Mouse (Mus musculus) fat pad, adult 2 months (tissue): ENCODE results near the gene Nmbr.

Experiments used
- DNase-seq: peaks from one replicate; pipeline ENCODE4 v3.0.0-alpha.2; 2011; ENCODE audit warnings: low read depth, low spot score; ENCODE audit errors: extremely low read depth

Gene Nmbr

DNA sequence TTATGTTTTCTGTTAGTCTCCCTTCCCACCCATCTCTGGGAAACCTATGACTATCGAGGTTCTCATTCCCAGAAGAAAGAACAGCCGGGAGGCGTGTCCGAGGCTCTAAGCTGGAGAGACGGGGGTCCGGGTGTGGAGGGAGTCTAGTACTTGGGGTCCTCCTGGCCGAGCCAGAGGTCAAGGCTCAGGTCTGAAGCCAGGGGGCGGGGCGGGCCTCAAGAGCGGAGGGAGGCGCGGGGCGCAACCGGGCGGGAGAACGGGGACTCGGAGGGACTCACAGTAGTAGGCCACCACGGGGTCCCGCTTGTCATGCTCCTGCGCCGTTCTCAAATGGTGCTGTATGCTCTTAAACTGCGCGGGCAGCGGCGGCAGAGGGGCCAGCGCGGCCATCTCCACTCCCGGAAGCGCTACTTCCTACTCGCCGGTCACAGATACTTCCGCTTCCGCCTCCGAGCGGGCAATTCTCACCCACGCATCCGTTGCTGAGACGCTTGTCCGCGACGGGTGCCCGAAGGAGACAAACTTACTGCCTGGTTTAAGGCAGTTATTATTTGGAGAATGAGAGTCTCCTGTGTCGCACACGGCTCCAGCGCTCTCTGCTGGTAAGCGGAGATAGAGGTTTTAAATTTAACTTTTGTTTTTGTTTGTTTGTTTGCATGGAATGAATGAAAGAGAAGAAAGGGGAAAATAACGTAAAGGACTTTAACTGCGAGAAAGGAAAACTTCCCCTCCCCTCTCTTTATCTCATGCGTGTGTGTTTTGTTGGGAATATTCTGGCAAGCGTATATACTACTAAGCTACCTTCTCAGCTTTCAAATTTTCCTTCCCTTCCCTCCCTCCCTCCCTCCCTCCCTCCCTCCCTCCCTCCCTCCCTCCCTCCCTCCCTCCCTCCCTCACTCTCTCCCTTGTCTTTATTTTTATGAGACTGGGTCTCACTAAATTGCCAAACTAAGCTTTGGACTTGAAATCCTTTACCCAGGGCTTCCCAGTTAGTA is at the start of gene Nmbr, which contains the start of gene Vta1:
Gene Nmbr, plus strand, starts transcription at position 520 of the 995 bp plus-strand sequence.
Gene Vta1, minus strand, starts transcription at position 489 of the 995 bp plus-strand sequence.
- DNase-seq: peak; percentile 69

DNA sequence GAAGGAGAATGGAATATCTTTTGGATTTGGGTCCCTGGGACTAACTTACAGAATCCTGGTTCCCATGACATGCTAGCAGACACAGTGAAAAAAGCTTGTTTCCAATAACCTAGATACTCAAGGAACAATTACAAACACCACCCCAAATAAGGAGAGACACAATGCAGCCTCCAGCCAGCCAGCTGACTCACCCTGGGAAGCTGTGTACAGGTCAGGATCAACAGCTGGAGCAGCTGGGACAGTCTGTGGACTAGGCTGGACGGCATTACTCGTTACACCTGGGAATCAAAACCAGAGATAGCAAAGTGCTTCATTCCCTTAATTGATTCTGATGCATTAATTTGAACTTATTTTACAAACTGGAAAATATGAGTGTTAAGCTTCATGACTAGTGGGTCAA is 44.5 kb upstream of the Nmbr start:
- DNase-seq: no peak

DNA sequence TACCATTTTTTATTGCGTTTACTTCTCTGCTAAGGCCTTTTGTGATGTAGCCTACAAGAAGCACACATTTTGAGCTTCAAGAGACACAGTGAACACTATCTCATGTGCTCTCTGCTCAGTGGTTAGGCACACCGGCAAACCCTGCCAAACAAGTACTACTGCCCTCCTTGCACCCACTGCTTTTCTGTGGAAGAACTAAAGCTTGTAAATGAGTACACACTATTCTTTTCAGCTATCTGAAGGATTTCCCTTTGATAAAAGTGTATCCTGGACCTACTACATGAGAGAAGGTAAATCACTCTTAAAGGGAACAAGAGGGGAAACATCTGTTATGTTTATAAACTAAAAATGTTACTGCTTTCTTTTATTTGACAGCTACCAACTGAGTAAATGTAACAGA is 39.2 kb upstream of the Nmbr start:
- no peak for DNase-seq

DNA sequence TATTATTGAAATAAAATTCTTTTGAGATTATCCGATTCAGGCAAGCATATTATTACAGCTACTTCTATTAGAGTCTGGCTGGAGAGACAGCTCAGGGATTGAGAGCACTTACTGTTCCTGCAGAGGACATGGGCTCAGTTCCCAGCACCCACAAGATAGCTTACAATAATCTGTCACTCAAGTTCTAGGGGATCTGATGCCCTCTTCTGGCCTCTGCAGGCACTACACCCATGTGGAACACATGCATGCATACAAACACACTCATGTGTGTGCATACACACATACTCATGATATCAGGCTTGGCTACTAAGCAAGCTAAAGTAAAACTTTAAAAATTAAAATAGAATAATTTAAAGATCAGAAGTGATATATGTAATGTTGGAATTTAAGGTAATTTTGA is 19.7 kb upstream of the Nmbr start:
- no peak for DNase-seq

DNA sequence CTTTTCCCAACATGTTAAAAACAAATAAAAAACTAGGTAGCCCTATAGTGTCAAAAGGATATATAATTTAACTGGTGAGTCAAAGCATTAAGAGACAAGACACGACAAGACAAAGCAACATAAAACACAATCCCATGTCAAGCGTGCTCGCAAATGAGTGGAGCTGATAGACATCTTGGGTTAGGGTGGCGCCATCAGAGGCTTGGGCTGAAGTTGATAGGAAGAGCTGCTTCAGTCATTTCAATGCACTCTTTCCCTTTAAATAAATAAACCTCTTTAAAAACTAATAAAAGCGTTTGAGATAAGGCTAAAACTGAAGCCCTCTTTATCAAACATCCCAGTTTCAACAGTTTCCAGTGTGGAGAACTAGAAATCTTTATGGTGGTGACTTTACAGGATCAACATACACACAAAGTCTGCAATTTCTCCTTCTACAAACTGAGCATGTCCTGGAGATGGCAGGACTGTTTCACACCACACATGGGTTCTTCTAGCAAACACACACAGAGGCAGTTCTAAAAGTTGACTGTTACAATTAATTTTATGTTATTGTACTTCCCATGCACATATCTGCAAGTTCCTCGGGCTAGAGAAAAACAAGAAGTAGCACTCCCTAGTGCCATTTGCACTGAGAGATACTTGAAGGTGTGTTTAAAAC is 16.5 kb upstream of the Nmbr start:
- DNase-seq: no peak

DNA sequence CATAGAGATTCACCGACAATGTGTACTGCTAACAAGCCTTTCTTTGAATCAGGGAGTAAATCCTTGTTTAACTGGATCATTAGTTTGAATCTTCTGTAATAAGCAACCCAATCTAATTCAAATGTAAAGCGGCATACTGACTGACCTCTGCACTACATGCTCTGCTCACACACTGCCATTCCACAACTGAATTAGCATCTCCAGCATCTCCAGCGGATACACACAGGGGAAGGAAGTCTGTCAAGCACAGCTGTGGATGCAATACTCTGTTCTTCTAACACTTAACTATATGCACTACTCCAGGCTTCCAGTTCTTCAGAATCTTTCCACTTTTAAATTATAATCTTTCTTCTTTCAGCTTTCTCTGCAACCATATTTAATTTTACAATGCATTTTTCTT is 15.0 kb upstream of the Nmbr start:
- DNase-seq: no peak

DNA sequence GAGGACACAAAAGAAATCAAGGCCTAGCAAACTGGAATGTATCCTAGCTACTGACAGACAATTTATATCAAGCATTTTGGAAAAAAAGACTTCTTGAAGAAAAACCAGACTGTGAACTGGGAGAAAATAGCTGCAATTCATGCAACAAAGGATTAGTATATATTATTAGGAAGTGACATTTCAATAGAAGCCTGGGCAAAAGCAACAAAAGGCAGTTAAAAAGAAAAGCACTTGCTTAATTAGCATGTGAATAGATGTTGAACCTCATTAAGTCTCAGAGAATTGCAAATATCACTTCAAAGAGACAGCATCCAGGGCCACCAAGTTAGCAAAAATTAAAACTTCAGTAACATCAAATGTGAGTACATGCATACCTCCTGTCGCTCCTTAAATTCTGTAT is 2.2 kb upstream of the Nmbr start:
- no peak for DNase-seq

DNA sequence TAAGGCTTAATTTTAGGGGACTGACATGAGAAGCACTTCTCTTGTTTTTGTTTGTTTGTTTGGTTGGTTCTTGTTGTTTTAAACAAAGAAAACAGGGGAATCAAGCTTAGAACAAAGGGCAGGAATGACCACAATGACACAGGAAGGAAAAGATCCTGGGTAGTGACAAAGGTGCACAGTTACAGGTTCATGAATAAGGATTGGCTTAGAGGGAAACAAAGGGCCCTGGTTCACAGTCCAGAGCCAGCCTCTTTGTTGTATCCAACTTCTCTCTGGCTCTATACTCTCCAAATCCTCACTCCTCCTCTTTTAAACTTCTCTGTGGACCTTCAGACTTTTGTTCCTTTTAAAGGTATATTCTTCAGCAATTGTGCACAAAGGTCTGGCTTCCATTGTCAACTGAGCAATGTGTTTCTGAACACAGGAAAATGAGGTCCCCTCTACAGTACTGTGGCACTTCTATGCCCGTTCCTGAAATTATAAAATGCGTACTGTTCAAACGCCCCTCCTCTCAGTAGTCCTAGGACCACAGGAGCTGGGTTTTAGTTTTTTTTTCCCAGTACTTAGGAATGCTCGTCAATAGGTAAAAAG is 1.5 kb upstream of the Nmbr start:
- no peak for DNase-seq

DNA sequence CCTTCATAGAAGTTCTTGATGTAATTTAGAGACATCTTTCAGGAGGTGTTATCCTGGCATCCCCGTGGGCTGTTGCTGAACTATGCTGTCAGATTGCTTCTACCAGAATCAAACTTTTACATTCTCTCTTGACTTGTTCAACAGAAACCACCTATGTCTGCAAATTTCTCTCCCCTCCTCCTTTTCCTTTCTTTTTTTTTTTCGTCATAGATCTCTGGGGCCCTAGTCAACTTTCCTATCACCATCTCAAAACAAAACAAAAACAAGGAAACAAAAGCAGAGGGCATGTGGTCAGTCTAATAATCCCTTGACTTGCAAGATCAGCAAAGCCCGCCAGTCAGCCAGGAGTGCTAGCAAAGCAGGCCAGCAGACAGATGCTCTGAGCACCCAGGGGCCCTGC is 12.7 kb downstream of the Nmbr start, which contains the start of gene Gje1:
Gene Gje1, minus strand, starts transcription at position 101 of the 400 bp plus-strand sequence.
- DNase-seq: no peak

DNA sequence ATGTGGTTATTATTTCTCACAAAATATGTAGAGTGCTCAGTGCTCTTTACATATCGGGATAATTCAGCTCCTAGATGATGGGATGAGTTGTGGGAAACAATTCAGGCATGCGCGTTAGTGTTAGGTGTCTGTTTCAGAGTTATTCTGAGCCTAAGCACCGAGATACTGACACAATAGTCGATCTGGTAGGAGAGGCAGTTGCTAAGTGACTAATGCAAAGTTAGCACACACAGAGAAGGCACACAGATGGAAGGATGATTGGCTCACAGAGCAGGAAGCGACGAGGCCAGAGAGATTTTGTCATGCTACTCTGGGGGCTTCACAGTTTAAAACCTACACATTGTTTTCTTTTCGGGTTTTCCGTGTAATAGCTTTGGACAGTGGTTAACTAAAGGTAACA is 20.3 kb downstream of the Nmbr start:
- no peak for DNase-seq

DNA sequence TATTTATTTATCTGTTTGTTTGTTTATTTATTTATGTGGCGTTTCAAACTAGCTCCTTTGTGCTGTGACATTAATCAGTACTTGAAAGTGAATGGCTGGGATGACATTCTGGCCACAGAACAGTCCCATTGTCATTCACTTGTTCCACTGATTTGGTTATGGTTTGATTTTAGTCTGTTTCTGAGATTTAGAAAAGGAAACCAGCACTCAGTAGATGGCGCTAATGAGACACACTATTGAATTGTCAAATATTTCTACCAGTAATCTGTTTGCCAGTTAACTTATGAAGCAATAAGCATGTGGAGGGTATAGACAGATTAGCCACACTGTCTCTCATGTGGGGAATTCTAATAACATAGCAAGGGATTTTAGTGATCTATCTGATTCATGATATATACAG is 28.9 kb downstream of the Nmbr start:
- no peak for DNase-seq

DNA sequence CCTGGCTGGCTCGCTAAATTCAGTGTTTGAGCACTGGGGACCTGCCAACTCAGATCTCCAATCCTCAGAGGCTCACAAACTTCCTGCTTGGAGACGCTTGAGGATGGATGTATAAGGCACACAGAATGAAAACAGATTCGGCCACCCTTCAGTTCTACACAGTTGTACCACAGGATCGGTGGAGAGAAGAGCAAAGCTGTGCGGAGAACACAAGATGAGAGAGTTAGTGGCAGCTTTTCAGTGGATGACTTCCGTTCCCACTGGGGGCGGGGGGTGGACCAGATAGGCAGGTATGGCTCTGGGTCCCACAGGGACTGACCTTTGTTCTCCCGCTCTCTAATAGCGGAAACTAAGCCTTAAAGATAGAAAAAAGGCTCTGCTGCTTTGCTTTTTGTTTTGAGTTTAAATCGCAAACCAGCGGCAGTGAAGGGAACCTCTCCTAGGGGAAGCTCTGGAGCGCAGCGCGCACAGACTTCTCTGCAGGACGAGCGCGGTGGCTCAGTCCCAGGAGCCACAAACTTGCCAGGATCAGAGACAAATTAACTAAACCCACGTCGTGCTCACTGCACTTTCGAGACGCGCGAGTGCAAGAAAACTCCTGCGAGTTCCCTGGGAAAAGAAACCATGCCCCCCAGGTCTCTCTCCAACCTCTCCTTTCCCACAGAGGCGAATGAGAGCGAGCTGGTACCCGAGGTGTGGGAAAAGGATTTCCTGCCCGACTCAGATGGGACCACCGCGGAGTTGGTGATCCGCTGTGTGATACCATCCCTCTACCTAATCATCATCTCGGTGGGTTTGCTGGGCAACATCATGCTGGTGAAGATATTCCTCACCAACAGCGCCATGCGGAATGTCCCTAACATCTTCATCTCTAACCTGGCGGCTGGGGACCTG is 54.5 kb downstream of the Nmbr start:
- DNase-seq: no peak

DNA sequence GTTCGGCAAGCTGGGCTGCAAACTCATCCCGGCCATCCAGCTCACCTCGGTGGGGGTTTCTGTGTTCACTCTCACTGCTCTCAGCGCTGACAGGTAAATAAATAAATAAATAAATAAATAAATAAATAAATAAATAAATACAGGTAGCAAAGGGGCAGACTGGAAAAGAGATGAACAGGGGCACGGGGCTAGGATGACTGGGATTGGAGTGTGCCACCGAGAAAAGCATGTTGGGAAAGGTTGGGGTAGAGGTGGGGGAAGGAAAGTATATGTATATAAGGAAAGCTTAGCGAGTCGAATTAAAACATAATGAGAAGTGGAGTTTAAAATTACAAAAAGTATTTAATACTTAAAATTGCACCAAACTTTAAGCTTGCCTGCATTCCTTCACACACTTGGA is 55.2 kb downstream of the Nmbr start:
- DNase-seq: no peak

DNA sequence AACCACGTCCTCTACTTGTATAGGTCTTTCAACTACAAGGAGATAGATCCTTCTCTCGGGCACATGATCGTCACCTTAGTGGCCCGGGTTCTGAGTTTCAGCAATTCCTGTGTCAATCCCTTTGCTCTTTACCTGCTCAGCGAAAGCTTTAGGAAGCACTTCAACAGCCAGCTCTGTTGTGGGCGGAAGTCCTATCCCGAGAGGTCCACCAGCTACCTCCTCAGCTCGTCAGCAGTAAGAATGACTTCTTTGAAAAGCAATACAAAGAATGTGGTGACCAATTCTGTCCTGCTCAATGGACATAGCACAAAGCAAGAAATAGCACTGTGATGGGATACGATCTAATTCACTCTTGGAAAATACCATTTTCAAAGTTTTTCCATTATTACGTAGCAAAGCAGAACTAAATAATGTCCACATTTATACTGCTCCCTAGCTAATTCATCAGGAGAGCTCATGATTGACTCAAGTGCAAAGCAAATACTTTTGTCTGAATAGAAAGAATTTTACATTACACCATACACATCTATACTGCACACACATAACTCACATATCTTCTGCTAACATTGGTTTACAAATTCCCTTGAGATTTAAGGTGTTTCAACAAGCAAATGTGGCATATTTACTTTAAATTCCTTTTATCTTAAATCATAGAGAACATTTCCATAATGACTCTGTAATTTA is 65.0 kb downstream of the Nmbr start:
- DNase-seq: no peak

DNA sequence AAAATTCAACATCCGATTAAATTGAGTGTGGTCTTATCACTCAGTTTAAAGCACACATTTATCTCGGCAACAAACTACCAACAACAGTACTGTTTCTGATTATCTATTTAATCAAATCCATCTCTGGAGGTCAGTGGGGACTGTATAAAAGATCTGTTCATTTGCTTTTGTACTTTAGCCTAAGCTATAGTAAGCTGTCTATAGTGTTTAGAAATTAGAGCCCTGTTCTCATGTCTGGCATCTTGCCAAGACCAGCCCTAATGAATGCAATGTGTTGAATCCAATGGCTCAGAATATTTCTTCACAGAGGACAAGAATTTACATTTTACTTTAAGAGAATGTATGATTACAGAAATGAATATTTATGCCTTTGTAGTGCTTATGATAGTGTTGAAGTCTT is 69.1 kb downstream of the Nmbr start:
- no peak for DNase-seq

DNA sequence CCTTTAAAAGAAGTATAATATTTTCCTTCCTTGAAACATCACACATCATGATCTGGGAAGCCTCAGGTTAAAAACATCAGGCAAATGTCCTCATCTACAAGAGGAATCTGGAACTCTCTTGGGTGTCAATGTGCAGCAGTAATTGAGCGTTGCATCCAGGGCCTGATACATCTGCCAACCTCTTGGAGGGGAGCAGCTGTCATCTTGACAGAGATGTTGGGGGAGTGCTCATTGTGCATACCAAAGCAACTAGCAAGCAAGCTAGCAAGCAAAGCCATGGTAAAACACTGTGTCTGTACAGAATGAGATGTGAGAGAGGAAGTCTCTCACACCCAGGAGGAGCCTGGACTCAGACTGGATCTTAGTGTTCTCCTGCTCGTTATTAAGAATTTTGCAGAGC is 84.6 kb downstream of the Nmbr start:
- no peak for DNase-seq

DNA sequence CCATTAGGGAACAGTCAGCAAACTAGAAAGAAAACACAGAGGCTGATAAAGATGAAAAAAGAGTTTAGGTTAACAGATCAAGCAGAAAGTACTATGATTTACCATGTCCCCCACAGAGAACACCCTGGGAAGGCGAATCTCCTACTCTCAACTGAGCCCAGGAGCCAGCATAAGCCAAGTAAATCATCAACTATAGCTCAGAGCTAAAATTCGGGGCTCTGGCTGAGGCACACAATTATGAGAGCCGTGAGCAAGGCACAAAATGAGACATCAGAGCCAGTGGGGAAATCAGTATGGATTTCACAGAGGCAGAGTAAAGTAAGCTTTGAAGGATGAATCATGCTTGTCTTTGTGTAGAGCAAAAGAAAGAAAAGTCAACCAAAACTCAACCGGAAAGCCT is 111.6 kb downstream of the Nmbr start:
- DNase-seq: no peak
